Mouse (Mus musculus): Measurements from ENCODE around the gene Tbc1d7.
A peak's percentile ranks its signal among the peaks of the same experiment; 100 is the strongest.

The Tbc1d7 gene

DNA sequence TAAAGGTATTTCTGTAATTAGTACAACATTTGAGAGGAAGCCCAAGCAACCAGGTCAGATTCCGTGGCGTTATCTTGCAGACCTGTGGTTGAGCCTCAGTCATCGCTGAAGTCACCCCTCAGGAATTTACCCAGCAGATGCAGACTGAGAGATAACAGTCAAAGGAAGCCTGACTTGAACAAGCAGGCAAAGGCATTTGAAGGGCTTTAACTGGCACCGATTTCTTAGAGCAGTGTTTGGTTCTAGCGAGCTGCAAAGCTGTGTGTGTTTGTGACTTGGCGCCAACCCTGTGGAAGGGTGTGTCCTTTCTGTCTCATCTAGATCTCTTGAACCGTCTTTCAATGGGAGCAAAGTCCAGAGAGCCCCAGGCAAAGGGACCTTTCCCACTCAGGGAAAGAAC lies 22.0 kb upstream of the Tbc1d7 start:
- DNase-seq = no peak

DNA sequence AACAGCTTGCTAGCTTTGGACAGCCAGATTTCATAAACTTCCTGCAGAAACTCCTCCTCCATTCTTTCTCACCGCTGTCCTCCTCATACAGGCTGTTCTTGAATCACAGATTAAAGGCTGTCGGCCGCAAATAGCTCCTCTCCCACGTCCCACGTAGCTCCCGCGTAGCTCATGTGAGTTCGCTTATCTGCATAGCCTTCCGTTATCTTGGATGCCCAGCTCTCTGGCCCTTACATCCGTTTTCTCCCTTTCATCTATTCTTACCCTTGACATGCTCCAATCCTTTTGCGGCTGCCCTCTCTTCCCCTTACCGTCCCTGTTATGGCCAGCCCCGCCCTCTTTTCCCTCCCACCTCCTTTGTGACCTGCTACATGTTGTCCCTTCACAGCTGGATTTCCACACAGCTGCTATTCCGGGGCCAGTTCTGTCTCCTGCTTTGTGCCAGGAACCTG lies 20.5 kb upstream of the Tbc1d7 start:
- peak; percentile 70 for DNase-seq

DNA sequence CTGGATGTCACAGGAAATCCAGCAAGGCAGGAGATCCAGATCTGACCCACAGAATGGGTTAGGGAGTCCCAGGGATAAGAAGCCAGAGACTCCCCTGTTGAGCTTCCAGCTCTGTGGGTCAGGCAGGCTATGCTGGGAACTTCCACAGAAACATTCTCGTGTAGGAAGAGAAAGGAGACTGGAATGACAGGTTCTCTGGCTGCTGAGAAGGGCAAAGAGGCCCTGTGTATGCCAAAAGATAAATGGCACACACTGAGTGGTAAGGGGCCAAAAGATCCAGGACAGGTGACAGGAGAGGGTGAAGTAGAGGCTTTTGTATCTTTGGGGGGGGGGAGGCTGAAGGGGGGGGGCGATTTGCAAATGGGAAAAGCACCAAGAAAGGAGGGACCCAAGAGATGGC lies 20.0 kb upstream of the Tbc1d7 start:
- no peak for DNase-seq

DNA sequence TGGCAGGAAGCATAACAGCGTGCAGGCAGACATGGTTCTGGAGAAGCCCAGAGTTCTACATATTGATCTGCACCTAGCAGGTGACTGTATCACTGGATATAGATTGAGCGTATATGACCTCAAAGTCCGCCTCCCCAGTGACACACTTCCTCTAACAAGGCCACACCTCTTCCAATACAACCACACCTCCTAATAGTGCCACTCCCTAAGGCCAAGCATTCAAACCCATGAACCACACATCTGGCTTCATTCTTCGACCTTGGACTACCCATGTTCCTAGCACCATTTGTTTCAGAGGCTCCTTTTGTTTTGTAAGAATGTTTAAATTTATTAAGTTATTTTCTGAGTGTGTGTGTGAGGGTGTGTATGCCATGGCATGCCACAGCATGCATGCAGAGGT lies 16.4 kb upstream of the Tbc1d7 start:
- DNase-seq = no peak

DNA sequence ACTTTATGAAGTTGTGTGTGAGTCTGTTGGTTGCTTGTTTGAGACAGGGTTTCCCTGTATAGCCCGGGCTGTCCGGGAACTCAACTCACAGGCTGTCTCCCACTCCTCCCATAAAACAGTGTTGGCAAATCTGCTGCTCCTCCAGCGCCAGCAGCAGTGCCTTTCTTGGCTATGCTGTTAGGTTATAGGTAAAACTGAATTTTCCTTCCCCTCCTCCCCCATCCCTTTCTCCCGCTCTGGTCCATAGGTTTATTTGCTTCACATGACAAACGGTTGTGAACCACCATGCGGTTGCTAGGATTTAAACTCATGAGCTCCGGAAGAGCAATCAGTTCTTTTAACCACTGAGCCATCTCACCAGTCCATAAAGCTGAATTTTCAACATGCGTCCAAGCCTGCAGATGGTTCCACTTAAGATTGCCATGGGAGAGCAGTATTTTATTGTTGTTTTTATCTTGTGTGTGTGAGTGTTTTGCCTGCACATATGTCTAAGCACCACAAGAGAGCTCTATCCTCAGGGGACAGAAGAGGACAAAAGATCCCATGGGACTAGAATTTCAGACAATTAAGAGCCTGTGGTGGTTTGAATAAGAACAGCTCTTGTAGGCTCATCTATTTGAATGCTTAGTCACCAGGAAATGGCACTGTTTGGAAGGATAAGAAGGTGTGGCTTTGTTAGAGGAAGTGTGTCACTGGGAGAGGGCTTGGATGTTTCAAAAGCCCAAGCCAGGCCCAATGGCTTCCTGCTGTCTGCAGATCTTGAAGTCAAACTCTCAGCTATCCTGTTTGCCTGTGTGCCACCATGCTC lies 12.2 kb upstream of the Tbc1d7 start:
- no peak for DNase-seq

DNA sequence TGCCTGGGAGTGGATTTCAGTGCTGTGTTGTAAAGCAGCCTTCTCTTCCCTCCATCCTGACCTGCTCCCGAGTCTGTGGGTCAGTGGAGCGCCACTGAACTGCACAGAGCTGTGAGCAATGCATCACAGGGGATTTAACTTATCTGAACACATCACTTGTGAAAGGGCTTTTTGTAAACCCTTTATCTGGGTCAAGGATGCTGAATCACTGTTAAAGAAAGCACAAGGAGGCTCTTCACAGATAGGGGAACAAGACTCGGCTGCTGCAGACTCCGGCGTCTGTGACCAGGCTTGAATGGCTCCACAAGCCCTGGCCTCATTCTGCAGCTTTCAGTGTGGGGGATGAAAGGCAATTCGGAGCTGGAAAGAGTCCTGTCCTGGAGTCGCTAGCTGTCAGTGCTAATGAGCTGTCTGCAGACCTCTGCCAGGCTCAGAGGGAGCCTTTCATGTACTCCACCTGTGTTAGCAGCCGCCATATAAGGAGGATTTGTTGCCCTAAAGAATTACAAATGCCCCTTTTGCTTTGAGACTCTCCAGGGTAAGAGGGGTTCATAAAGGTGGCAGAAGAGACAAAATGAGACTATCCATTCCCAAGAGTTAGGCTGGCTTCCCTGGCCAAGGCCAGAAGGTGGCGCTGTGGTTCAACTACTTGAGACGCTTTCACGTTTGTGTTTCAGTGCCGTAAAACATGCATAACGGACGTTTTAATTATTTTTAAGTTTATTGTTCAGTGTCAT lies 11.3 kb upstream of the Tbc1d7 start:
- DNase-seq = peak; percentile 81

DNA sequence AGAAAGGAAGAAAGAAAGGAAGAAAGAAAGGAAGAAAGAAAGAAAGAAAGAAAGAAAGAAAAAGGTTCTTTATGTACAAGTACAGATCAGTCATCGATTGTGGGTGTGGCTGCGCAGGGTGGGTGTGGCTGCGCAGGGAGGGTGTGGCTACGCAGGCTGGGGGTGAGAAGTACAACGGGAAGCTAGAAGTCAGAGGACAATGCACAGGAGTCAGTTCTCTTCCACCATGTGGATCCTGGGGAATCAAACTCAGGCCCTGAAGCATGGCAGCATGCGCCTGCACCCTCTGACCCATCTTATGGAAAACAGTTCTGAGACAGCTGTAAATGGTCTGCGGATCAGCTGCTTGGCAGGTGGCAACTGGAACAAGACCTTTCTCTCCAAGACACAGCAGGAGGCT lies 9.8 kb upstream of the Tbc1d7 start:
- DNase-seq = no peak

DNA sequence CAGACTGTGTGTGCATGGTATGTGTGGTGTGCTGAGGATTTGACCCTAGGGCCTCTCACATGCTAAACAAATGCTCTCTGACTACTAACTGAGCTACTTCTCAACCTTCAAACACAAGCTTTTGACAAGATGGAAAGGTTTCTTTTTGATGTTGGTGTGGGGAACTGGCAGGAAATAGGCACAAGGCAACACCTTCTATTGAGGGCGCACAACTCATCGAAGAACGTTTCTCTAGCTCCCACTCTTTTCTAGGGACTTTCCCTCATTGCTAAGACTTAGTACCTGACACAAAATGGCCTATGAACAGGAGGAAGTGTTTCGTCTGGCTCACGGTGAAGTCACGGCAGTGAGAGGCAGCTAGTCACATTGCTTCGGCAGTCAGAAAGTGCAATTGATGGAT lies 6.0 kb upstream of the Tbc1d7 start:
- DNase-seq = no peak

DNA sequence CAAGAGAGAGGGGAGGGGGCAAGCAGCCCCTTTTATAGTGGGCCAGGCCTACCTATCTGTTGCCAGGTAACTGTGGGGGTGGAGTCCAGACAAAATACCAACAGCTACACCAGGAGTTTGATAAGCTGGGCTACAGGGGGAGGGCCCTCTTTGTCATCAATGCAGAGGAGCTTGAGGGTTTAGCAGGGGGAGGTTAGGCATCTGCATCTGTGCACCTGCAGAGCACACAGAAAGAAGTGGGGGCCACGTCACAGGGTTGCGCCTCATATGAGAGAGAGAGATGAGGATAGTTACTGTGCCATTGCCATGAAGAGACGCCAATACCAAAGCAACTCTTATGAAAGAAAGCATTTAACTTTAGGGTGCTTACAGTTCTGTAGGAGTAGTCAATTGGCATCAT lies 5.4 kb upstream of the Tbc1d7 start:
- DNase-seq = no peak

DNA sequence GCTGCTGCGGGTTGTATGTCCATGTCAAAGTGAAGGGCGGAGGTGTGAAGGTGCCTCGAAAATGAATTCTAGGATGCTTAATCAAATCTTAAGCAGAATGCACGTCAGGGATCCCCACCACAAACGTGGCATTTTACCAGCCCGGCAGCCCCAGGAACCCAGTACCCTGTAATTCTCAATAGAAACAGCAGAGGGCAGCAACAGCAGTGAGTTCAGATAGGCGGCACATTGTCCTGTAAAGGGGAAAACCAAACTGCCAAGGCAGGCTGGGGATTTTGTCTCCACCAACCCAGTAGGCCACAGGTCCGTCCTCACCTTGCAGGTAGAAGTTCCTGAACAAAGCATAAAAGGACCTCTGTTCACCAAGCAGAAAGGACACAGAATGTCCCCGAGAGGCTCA lies 2.0 kb upstream of the Tbc1d7 start:
- peak; percentile 76 for DNase-seq

DNA sequence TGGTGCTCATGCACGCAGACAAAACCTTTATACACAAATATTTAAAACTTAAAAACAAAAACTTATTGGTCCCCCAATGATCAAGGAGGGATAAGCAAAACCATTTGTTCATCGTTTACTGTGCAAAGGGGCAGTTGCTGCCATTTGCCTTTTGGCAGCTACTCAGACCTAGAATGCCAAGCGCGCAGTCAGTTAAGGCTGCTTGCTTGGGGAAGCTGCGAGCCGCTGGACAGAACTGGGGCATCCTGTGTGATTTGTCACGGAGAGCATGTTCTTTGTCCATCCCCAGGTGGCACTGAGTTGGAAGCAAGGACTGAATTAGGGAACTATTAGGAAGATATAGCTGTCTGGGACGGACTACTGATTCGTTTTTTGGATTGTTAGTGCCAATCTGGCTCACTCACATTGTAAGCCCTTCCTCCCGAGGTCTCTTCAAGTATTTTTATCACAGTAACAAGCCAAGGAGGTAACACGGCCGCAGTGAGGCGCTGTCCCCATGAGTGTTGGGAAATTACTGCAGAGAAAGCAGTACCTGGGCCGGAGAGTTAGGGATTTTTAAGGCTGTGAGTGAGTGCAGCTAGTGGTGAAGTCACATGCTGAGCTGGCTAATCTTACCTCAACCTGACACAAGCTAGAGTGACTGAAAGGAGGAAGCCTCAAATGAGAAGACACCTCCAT lies 874 bp upstream of the Tbc1d7 start:
- DNase-seq = no peak

DNA sequence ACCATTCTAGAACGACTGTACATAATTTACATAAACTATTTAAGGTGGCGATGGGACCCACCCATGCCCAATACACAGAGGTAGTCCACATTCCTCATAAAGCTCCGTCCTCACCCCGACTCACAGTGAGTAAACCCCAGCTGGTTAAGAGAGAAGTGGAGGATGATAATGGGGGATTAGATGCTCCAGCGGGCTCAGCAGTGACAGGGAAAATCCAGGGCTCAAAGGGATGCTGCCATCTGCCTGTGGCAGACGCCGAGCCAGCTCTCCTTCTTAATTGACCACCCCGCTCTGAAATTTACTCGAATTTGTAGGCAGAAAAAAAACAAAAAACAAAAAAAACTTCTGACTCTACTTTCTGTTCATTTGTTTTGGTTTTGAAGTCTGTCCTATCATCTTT lies 3.6 kb downstream of the Tbc1d7 start:
- DNase-seq = no peak

DNA sequence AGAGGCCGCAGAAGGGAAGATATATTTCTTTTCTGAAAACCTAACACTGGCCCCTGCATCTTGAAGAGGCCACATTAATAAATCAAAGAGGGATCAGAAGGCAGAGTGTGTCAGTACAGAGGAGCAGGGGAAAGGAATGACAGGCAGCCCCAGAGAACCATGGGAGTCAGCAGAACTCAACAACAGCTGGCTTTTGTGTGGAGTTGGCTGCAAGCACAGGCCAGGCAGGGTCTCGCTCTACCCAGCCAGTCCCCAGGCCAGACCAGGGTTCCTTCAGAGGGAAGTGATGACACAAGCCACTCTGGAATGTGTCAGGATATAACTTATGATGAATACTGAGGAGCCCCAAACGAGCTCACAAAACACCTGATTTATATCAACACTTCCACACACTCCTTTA lies 11.9 kb downstream of the Tbc1d7 start:
- no peak for DNase-seq

DNA sequence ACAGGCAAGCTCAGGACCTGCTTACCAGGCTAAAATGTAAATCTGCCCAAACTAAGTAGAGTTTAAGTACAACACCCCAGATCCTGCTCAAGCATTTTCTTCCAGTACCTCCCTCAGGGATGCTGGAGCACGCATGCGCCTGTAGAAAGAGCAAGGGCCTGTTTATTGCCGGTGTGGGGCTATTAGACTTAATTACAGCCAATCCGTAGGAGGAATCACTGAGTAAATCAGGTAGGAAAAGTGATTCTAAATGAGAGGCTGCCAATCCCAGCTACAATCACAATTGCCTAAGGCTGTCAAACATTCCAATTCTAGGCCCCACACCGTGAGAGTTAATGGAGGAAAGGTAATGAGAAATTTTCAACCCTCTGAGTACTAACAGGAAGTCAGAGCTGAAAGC lies 13.0 kb downstream of the Tbc1d7 start:
- DNase-seq = no peak

DNA sequence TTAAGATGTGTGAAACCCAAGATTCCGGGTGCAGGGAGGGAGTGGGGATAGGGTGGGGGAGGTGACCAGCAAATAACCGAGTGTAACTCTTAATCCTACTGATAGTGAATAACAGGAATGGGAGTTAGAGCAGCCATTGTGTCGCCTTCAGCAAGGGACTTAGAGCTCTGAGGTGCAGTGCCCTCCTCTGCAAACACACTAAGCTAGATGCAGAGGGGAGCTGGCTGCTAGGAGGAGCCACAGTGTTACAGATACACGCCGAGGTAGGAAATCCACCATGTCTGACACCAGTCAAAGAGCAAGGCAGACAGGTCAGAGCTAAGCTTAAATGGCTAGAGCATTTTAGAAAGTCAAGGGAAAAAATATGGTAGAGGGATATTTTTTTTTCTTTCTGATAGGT lies 13.9 kb downstream of the Tbc1d7 start:
- no peak for DNase-seq

DNA sequence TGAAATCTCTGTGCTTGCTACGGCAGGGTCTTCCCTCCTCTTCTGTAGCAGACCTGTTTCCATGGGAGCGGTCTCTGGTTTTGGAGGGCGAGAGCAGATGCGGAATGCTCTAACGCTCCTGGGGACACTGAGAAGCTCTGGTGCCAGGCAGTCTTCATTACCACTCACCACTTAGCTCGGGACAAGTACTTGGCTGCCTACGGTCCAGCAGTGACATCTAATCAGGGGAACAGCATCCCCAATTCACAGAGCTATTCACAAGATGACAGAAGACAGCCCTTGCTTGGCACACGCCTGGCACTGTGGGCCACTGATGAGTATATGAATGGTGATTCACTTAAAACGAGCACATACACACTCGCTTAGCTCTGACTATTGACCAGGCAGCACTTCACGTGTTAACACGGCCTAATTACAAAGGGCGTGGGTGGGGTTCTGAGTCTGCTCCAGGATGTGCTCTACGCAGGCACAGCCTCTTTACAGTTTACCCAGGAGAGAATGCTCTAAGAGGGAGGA lies 19.2 kb downstream of the Tbc1d7 start:
- no peak for DNase-seq

DNA sequence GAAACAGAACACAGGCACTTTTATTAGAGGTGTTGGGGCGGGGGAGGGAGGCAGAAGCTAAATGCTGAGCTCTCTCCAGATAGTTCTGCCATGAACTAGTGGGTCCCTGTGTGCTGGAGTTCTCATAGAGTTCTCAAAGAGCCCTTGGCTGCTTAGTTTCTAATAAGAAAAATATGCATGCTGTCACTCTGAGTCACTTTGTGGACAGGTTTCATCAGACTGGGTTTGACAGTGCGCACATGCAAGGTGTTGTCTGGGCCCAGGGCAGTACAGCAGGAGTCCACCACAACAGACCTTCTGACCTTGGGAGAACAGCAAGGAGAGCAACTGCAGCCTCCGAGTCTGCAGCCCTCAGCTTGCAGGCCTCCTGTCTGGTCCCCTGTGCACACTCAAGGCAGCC lies 21.6 kb downstream of the Tbc1d7 start:
- no peak for DNase-seq

DNA sequence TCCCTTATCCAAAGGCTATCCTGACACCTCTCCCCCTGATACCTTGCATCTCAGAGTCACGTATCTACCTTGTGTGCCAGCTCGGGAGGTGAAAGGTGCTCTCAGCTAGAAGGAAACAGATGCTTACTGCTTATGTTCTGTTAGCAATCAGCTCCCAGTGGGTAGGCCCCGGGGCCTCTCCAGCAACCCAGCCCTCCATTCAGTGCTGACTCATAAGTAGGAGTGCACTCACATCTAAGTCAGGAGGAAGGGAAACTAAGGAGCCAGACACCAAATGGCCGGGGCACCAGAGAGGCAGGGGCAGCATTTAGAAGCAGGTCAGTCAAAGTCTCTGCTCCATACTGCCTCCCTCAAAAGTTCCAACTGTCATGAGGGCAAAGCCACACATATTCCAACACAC lies 22.6 kb downstream of the Tbc1d7 start:
- no peak for DNase-seq

DNA sequence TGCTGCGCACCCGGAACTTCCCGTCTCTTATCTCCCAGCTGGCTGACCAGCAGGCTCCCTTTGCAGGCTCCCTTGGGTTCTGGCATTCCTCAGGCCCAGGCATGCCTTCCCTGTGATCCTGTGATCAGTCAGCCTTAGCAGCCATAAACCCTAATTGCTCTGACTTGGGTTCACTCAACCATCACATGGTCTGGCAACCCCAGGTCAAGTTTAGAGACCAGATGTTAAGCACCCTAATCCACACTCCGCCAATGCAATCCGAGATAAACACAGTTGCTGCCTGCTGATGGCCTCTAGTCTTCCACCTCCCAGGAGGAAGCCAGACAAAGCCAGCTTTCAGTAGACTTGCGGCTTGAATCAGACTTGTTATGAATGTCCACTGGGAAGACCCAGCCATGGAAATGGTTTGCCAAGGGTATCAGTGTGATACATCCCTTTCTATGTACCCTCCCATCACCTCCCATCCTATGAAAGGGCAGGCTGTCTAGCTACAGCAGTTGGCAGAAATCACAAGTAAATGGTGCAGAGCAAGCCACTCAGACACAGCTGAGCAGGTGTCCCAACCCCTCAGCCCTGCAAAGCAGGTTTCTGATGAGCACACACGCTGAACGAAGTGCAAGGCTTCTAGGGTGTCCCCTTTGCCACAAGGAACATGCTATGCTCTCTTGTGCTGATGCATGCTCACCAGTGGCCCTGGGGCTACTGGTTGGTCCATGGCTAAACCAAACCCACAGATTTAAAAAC lies 24.6 kb downstream of the Tbc1d7 start:
- DNase-seq = no peak

DNA sequence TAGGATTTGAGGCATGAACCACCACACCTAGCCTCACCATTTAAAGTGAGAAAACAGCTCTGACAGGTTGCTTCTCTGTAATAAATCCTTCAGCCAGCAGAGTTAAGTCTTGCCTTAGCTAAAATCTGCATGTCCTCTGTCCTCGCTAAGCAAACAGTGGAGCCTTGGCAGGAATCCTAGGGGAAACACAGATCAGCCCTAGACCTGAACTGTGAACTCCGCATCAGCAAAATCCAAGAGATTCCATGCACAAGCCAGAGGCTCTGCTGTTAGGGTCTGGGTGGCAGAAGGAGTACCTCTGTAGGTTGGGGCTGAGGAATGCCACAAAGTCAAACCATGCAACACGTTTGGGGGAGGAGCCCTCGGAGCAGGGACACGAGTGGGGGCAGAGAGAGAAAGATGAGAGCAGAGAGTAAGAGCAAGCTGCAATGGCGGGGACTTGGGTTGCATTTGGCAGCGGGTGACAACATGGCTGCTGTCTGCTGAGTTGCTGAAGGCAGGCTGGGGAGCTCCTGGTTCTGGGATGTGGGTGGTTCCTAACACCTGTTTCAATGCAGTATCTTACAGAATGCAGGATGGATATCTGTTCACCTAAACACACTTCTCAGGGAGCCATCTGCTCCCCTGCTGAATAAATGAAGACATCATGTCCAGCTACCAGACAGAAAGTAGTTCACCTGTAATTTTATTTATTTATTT lies 26.4 kb downstream of the Tbc1d7 start:
- peak; percentile 43 for DNase-seq

DNA sequence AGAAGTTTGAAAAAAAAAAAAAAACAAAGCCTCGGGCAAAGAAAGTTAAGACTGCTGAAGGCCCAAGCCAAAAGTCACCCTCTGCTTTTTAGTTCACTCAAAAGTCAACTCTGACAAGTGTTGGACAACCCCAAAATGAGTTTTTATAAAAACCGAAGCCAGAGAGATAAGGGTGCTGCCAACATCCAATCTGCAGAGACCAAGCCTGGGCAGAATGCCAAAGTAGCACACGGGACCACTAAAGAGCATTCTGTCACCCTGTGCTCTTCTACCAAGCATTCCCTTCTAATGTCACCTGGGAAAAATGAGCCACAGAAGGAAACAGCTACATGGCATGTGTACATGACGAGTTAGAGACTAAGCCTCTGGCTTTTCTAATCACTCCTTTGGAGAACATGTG lies 36.8 kb downstream of the Tbc1d7 start:
- no peak for DNase-seq

DNA sequence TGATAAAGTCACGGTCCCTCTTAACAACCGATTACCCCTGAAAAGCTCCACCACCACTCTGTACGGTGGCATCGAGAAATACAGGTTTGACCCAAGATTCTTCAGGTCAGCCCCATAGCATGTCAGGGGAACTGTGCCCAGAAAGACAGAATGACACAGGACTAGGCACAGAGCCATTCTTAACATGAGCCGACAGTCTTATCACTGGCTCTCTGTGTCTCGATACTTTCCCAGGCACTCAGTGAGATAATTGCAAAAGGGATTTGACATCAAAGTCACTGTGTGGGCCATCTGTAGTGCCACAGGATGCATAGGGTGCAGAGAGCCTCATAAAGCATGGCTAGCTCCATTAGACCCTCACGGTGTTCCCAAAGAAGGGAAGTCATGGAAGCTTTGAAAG lies 37.9 kb downstream of the Tbc1d7 start:
- DNase-seq = no peak
